Mouse (Mus musculus): ENCODE results near the gene 5031410I06Rik.
"Not testable (repeated sequence)": the region's sequence is repeated elsewhere in the genome, so short reads cannot be mapped to it uniquely, and the experiment has no call there.

DNA sequence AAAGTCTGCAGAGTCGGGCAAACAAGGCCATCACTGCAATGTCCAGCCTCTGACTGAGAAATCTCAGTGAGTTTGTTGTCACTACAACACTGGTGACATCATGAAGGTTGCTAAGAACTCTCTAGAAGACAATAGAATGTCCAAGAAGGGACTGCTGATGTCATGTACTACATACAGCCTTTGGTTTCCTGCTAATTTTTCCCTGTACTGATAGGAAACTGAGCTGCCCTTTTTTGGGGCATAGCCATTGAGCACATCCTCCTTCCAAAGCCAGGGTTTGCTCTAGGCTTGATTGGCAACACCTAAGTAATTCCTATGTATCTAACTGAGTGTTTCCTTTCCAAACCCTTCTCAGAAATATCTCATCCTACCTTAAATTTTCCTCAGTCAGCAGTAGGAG, 16.0 kb downstream of the 5031410I06Rik start, which contains the start of gene Gm10471:
- TF ChIP-seq CTCF (IDR thresholded peaks at IDR 0.05; ENCODE audit: low read depth, low read length); POLR2A (IDR thresholded peaks at IDR 0.05; ENCODE audit: borderline replicate concordance, low read depth, low read length): not testable (repeated sequence)

Measured in bone marrow macrophage, adult 2 months (primary cell).